Mouse (Mus musculus) right cerebral cortex, adult 18-20 months (tissue): ENCODE results near the gene Fabp7.

Experiments used
- DNase-seq: peaks from one replicate; pipeline ENCODE4 v3.0.0; 2022; ENCODE audit warnings: mixed read lengths

Gene Fabp7

DNA sequence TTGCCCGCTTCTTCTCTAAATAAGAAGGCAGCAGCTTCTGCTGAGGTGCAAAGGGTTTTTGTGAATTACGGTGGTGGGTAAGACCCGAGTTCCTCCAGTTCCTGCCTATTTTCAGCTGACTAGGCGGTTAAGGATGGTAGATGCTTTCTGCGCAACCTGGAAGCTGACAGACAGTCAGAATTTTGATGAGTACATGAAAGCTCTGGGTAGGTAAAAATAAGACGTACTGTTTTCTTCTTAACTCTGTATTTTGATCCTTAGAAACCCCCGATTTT lies at the start of gene Fabp7:
Fabp7 (plus strand) TSS at position 6 of the 275 bp plus-strand sequence.
- DNase-seq = no peak

DNA sequence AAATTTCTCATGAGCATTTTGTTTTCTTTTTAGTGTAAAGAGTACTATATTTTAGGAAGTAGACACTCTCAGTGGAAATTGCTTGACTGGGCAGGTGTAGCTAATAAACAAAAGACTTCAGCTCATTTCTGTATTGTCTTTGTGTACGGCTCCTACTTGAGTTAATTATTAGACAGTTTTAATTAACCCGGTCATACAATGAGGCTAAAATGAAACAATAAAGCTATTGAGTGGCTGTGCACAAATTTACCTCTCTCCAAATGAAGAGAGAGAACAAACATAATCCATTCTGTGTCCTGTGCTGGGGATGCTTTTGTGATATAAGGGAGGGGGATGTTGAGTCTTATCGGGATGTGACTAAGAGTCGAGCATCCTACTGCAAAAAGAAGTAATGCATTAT lies 43.9 kb upstream of the Fabp7 start:
- no peak for DNase-seq

DNA sequence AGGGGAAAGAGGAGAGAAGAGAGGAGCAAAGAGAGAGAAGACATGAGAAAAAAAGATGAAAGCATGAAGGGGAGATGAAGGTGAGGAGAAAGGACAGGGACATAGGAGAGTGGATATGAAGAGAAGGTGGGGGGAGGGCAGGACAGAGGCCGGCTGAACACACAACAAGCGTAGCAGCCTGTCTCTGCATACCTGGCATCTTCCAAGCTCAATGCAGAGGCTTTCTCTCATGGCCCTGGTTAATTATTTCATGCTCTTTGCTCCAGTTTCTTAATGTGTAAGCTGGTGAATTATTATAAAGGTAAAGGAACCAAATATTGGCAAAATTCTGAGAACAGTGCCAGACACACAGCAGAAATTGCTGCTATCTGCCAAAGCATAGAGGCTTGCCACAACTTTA lies 43.3 kb upstream of the Fabp7 start:
- no peak for DNase-seq

- DNase-seq = no peak
These were observed 41.6 kb upstream of the Fabp7 start for GRCm38 (mm10) chr10:57743045-57743444.

GRCm38 (mm10) chr10:57743606-57744016 lies 41.1 kb upstream of the Fabp7 start:
- DNase-seq = peak; percentile 17

- no peak for DNase-seq
These were observed 40.4 kb upstream of the Fabp7 start for GRCm38 (mm10) chr10:57744128-57744765.

GRCm38 (mm10) chr10:57745452-57745851 lies 39.2 kb upstream of the Fabp7 start:
- DNase-seq = no peak

GRCm38 (mm10) chr10:57747127-57747526 lies 37.6 kb upstream of the Fabp7 start:
- no peak for DNase-seq

- DNase-seq = no peak
These were observed 31.3 kb upstream of the Fabp7 start for GRCm38 (mm10) chr10:57753343-57753742.

DNA sequence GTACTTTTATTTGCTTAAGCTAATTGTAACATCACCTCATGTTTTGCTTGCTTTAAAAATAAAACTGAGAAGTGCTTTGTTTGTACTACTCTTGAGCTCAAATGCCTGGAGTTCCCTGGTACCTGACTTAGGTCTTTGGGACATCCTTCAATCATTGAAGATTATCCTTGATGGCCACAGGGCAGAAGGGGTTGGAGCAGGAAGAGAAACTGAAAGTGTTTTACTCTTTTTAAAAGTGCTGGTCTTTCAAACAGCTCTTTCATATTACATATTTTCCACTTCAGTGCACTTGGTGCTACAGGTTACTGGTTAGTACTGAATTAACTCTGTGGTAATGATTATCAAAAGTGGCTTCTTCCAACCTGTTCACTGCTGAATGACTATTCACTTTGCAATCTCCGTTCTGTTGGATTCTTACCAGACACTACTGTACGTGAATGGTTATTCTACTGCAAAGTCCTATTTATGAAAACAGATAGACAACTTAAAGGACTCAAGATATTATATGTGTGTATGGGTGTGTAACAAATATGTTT lies 29.4 kb upstream of the Fabp7 start:
- no peak for DNase-seq

- no peak for DNase-seq
These were observed 25.7 kb upstream of the Fabp7 start for GRCm38 (mm10) chr10:57758999-57759398.

DNA sequence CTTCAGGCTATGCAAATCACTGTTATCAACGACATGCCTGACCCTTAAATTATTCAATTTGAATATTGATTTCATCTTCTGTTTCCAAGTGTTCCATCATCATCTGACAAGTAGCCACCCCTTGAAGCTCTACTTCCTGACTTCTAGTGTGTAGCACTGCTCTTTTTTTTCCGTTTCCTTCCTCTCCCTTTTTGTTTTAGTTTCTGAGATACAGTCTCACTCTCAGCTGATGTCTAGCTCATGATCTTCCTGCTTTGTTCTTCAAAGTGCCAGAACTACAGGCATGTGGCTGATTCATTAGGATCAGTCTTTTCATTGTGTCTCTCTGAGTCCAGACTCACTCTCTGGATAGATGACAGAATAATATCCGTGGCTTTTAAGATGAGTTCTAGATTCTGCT lies 24.0 kb upstream of the Fabp7 start:
- DNase-seq = no peak

- no peak for DNase-seq
These were observed 21.6 kb upstream of the Fabp7 start for GRCm38 (mm10) chr10:57763044-57763443.

GRCm38 (mm10) chr10:57783289-57784130 lies 1.2 kb upstream of the Fabp7 start:
- peak; percentile 26 for DNase-seq

- peak; percentile 74 for DNase-seq
These were observed 378 bp upstream of the Fabp7 start for GRCm38 (mm10) chr10:57784131-57784875.

- no peak for DNase-seq
These were observed 871 bp downstream of the Fabp7 start for GRCm38 (mm10) chr10:57785552-57785951.

DNA sequence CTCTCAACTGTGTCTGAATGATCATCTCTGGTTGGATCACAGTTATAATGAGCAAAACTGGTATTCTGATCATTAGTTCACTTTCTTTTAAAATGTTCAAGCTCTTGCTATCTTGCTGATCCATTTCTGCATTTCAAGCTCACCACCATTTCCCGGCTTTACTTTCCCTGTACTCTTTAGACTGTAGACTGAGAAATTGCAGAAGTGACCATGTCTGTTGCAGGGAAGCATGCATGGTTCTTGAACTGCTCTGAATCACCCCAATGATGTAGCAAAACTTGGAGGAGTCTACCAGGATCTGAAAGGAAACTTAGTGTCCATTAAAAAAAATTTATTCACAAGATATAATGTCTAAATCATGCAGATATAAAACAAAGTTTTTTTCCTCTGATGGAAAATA lies 8.3 kb downstream of the Fabp7 start:
- no peak for DNase-seq

DNA sequence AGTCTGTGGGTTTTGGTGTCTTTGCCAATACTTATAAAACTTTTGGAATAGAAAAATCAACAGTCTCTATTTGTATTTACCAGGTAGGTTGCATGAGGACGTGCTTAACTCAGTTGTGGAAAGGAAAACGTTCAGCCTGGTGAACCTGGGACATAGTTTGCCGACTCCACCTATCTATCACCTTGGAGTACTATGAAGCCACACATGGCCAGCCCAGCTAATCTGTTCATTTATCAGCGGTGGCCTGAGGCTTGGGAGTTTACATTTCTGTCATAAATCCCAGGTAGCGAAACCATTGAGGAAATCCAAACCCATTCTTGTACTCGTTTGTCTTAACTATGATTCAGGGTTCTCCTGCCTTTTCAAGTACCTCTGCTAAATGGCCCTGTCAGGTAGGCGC lies 9.3 kb downstream of the Fabp7 start, which contains the start of gene Smpdl3a:
Smpdl3a (plus strand) TSS at position 318 of the 400 bp plus-strand sequence.
- no peak for DNase-seq

- peak; percentile 17 for DNase-seq
These were observed 10.1 kb downstream of the Fabp7 start for GRCm38 (mm10) chr10:57794491-57795461.

DNA sequence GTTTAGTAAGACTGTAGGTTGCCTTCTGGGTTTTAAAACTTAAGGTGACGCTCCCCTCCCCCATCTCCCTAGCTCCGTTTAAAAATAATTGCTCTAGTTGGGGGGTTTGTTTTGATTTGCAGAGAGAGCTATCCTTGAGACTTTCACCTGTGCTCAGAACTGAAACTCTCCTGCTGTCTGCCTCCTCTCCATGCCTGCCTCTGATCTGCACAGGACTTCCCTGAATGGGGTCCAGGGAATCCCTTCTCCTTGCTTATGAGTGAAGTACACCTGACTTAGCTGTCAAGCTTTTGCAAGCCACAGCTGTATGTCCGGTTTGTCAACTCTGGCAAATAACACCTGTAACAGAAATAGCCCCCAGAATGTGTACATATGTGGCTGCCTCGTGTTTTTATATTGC lies 10.9 kb downstream of the Fabp7 start:
- no peak for DNase-seq

GRCm38 (mm10) chr10:57796057-57796456 lies 11.4 kb downstream of the Fabp7 start:
- no peak for DNase-seq

DNA sequence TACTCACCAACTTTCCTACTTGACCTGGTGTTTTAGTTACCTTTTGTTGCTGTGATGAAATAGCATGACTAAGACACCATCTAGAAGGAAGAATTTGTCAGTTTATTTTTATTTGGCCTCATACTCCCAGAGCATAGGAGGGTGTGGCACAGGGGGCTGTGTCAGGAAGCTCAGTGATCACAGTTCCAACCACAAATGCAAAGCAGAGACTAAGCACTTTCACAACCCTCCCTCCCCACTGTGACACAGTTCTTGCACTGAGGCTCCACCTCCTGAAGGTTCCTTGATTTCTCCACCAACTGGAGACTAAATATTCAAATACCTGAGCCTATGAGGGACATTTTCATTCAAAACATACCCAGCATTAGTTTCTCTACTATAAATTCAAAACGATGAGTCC lies 14.8 kb downstream of the Fabp7 start:
- DNase-seq = no peak
